Mouse (Mus musculus) cerebellum, adult 9-10 months (tissue): Measurements from ENCODE around the gene Rad51b.

Experiments
- DNase-seq: peaks from one replicate; pipeline ENCODE4 v3.0.0; 2022

Gene Rad51b

DNA sequence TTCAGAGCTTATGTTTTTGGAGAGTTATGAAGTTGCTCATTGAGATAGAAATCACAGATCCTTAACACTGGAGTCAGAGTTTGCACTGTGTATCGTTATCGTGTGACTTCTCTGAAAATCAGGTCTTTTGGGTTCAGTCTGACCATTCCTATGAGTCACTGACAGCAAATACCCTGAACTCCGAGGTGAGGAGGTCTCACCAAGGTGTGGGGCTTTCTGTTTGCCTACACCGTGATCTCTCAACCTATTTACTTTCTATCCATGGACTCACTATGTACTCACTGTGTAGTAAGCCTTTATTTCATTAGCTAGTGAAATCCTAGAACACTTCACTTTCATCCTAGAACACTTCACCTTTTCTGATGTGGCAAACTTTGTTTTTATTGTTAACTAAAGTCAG lies 34.6 kb downstream of the Rad51b start:
- no peak for DNase-seq

DNA sequence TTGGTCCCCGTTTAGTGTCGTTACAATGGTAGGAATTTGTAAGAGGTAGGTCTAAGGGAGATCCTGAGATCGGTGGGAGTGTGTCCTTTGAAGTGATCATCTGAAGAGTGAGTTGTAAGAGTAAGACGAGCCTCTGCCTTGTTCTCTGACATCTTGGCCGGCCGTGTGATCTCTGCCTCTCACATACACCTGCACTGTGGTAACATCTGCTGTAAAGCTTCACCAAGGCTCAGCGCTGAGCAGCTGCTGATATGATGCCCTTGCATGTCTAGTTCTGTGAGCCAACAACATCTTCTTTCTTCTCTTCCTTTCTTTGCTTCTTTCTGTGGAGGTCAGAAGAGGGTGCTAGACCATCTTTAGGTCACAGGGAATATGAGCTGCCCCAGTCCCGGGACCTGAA lies 41.7 kb downstream of the Rad51b start:
- DNase-seq: no peak

DNA sequence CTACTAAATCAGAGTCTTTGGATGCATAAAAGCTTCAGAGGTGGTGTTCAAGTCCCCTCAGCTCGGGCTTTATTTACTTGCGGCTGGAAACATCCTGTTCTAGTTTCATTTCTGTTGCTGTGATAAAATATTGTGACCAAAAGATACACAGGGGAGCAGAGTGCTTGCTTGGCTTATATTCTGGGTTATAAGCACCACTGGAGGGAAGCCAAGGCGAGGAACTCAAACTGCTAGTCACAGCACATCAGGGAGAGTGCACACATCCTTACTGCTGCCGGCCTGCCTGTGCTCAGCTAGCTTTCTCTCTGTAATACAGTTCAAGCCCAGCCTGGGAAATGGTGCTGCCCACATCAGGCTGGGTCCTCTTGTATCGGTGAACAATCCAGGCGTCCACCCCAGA lies 43.4 kb downstream of the Rad51b start:
- DNase-seq: no peak

DNA sequence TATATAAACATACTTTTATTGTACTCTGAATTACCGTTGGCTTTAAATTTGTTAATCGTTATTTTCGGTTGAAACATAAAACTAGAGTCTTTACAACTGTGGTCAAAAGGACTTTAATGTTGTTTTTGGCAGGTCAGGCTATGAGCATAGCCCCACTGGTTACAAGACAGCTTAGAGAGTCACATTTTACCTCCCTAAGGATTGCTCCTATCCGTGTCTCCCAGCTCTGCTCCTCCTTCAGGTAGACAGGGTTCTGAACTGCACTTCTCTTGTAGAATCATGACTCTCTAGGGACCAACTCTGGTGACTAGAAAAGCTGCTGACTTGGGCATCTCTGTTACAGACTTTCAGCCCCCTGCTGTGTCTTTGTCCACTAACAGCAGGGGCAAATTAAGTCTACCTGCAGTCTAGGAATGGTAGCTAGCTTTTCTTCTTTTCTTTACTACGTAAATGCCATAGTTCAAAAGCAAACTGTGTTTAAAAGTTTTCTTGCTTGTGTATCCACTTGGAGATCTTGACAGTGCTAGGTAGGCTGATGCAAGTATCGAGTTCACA lies 44.3 kb downstream of the Rad51b start:
- DNase-seq: no peak

DNA sequence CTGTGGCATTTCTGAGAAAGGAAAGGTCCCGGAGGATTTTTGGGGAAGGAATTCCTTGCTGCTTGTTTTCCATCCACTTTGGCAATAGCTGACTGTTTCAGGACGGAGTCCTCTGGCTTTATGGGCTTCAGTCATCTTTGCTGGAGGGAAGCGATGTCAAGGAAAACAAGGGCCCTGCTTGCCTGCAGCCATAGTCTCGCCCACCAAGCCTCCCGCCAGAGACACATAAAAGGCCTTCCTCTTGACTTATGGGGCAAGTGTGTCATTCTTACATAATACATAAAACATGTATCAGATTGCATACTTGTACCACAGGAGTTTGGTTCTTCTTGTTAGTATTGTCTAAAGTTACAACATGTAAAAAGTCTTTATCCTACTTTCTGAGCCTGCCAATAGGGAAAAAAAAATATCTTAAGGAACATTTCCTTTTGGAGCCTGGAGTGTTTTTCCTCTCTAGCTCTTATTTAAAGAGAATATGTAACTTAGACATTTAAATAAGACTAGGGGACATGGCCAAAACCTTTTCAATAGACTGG lies 49.2 kb downstream of the Rad51b start:
- DNase-seq: no peak

DNA sequence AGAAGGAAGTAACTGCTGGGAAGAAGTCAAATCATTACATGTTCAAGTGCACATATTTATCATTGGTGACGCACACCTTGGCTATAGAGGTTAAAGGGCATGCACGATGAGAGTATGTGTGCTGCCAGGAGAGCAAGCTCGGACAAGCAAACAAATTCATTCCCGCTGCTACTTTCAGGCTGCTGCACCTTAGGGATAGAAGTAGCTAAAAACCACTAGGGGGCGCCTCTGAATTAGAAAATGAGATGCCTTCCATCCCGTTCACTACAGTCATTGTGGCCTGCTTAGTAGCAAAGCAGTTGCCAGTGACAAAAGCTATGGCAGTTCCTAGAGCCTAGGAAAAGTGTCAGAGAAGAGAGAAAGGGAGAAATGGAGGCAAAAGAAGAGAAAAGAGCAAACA lies 50.6 kb downstream of the Rad51b start:
- DNase-seq: peak; percentile 72

DNA sequence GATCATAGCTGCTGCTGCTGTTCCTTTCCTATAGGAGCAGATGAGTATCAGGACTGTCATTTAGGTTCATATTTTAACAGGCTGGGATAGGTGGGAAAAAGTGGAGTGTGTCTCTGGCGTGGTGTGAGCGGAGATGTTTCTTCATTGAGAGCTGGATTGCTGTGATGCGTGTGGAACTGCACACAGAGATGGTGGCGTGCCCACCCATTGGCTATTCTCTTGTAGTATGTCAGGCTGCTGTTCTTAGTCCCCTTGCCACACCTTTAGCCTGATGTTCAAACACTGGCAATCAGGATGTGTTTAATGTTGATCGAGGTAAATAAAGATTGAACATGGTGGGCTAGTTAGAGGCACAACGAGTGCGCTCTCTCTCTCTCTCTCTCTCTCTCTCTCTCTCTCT lies 54.4 kb downstream of the Rad51b start:
- DNase-seq: no peak

DNA sequence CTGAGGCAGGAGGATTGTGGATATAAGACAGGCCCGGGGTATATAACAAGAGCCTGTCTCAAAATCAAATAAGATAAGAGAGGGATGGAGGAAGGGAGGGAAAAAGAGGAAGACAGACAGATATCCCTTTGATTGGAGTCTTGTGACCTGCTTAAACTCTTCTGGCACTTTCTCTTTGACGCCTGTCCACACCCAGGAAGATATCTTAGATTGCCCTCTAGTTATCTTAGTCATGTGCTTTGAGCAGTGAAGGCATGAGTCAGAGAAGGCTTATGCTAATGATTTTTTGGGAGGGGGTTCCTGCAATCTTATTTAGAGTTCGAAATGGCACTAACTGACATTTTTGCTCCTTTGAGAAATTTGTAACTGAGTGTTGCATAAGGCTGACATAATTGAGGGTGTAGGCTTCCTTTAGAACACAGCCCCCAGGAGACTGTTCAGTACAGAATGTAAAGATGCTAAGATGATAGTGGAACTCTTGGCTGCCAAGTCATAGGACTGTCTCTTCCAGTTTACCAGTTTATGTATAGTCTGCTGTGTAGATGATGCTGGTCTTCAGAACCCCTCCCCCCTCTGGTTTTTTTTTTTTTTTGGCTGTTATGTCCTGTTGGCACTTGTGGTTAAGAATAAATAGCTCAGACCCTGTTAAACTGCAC lies 55.1 kb downstream of the Rad51b start:
- DNase-seq: no peak

DNA sequence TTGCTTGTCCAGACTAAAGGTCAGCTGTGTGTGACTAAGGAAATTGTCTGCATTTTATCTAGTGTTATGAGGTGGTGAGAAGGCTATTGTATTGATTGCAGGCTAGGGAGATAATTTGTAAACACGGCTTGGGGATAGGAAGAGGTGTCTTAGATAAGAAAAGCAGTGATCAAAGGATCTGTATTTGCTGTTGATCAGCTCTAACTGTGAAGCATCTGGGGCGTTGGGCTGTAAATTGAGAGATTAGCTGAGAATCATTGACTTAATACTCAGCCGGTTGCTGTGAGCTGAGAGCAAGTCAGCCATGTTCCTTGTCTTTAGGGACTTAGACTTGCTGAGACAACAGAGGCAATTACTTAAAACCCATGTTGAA lies 55.6 kb downstream of the Rad51b start:
- DNase-seq: no peak

DNA sequence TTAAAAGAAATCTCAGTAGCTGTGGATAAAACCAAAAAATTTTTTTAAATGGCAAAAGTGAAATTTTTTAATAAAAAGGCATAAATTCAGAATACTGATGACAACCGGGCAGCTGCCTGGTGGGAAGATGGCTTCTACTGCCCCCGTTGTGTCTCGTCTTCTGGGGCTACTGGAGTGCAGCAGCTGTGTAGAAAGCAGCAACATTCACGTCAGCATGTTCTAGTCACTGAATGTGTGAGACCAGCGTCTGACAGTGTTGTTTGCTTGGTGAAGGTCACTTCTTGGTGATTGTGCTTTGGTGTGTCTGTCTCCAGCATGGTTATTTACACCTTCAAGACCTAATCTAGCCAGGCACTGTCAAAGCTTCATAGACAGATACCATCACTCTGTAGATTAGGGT lies 56.3 kb downstream of the Rad51b start:
- DNase-seq: no peak

DNA sequence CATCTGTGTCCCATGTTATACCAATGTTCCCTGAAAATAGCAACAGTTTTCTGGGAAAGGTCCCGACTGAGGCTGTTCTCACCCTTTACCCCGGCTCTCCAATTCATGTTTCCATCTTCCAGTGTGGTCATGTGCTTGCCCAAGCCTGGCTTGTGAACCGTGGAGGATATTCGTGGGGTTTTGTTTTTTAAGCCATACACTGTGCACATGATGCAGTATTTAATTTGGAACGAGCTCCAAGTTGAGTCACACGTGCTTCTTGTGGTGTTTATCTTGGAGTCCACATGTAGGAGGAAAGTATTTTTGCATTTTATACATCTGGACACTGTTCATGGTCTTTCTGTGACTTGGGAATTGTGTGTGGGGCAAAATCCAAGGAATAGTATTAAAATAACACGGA lies 57.5 kb downstream of the Rad51b start:
- no peak for DNase-seq

DNA sequence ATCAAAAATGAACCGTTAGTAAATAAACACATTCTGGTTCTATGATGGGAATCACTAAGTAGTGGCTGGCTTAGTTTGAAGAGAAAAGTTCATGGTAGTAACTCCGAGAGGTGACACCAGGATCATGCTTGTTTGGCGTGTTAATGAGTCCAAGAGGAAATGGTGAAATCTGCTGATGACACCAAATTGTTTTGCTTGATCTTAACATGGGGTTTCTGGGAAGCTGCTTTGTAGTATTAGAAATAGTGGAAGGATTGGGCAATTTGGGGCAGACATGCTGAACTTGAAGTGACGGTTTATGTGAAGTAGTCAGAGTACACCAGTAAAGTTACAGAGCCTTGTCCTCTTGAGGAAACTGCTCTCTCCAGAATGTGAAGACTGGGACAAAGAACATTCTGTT lies 59.1 kb downstream of the Rad51b start:
- no peak for DNase-seq

DNA sequence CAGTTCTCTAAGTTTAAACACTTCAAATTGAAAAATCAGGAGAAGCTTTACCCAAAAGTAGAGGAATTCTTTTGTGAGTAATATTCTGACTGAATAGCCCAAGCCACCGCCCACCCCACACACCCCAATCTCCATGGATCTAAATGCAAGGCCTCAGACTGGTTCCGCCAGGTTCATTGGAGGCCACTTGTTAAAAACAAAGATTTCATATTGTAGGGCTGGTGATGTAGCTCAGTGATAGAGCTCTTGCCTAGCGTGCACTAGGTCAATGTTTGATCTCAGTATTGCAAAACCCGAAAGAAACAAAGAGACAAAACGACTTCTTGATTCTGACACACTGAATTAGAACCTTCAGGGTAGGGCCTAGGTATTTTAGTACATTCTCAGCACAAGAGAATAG lies 60.5 kb downstream of the Rad51b start:
- DNase-seq: no peak

DNA sequence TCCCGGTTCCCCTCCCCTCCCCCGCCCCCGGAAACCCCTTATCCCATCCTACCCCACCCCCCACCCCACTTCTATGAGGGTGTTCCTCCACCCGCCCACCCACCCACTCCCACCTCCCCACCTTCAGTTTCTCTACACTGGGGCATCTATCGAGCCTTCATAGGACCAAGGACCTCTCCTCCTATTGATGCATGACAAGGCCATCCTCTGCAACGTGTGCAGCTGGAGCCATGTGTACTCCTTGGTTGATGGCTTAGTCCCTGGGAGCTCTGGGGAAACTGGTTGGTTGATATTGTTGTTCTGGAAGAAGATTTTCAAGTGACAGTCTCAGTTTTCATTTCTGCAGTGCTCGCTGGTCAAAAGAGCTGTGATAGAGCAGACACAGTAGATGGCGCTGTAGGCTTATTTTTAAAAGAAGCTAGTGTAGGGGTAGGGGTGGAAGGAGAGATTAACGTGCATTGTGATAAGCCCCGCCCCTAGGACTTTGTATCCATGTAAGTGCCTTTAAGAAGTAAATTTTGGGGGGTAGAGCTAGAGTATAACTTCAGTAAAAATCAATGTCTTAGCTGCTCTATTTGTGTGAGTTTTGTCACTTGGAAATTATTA lies 61.6 kb downstream of the Rad51b start:
- DNase-seq: peak; percentile 58

DNA sequence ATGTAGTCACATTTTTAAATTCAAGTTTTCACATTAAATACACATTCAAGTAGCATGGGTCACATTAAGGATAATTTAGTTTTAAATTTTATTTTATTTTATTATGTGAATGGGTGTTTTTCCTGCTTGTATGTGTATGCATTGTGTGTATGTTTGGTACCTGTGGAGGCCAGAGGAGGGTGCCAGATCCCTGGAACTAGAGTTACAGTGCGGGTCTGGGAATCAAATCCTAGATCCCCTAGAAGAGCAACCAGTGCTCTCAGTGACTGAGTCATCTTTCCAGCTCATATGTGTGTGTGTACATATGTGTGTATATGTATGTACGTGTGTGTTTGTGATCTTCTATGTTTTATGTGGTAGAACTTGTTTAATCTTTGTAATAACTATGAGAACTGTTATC lies 62.3 kb downstream of the Rad51b start:
- no peak for DNase-seq

DNA sequence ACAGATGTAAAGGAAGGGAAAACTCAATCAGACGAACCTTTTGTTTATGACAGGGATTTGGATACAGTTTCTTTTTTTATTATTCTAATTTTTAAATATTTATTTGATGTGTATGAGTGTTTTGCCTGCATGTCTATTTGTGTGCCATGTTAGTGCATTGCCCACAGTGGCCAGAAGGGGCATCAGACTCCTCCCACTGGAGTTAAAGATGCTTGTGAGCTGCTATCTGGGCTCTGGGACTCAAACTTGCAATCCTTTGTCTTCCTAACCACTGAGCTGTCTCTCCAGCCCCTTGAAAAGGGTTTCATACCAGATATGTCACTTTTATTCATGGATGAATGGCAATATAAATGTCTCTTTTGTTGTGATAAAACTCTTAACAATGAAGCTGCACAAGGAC lies 65.1 kb downstream of the Rad51b start:
- no peak for DNase-seq

DNA sequence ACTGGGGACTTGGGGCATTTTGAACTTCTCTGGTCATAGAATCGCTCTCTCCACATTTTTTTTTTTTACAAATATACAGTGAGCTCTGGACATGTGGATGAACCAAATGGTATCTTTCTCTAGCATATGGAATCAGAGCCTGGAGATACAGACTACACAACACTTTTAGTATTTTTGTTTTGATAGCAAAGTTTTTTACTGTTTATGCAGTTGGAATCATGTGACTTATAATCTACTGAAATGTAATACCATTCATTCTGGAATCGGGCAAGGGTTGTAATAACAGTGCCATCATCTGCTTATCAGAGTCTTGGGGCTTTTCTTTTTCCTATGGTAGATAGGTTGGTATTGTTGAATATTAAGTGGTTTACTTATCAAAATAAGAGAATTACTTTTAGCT lies 67.2 kb downstream of the Rad51b start:
- DNase-seq: no peak

DNA sequence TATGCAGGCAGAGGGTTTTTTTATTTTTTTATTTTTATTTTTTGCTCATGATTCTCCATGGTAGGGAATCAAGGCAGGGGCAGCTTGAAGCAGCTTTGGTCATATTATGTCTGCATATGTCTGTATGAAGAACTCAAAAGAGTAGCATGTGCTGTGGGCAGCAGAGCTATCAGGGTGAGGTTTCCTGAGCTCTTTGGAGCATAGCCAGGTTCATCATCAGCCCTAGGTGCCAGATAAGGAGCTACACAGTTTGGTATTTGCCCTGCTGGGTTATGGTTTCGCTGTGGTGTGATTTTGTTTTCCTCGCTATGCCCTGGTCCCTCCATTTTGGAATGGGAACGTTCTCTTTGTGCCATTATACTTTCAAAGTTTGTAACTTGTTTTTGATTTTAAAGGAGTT lies 71.7 kb downstream of the Rad51b start:
- DNase-seq: no peak

DNA sequence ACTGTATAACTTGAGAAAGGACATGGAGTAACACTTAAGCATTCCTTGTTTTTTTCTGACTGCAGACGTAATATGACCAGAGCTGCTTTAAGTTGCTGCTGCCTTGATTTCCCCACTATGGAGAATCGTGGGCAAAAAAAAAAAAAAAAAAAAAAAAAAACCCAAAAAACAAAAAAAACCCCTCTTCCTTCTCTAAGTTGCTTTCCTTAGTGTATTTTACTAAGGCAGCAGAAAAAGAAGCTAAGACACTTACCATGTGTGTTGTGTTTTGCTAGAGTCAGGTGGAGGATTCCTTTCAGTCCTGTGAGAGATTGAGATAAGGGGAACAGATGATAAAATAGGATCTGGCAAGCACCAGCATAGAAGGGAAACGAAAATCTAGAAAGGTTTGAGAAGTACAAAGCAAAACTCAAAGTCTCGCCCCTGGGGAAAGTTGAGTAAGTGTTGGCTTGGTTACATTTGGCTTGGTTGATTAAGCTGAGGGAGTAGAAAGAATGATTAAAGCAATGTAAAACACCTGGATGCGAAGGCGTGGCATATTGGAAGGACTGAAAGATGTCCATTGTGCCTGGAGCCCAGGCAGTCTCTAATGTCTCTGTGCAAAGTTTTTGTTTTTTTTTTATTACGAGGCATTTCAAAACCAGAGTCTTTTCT lies 72.6 kb downstream of the Rad51b start:
- no peak for DNase-seq

DNA sequence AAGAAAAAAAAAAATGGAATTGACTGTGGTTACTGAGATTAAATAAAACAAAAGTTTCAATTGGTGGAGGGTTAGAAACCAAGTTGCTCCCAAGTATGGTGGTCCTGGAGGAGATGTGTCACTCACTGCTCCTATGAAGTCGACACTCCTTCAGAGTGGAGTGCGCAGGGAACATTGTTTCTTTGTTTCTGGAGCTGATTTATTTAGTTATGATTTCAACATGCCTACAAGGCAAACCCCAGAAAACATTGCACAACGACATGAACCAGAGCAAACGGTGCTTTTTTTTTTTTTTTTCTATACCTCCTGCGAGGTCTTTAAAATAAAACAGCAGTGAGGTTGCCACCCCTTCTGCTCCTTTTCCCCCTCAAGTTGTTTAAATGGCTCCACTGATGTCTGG lies 75.6 kb downstream of the Rad51b start:
- DNase-seq: no peak

DNA sequence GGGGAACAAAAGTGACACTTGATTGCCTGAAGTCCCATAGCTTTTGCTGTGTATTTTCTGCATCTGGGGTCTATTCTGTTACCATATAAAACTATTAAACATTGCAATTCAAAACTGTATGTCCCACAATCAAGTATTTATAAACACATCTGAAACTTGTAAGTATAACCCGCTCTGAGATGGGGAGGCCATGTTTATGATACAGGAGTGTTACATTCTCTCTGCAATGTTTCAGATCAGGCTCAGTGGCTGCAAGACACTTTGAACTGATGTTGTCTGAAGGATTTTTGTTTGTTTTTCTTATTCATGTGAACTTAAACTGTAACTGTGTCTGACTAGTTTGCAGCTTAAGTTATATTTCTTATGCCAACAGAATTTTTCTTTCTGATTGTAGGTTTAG lies 80.3 kb downstream of the Rad51b start:
- no peak for DNase-seq

DNA sequence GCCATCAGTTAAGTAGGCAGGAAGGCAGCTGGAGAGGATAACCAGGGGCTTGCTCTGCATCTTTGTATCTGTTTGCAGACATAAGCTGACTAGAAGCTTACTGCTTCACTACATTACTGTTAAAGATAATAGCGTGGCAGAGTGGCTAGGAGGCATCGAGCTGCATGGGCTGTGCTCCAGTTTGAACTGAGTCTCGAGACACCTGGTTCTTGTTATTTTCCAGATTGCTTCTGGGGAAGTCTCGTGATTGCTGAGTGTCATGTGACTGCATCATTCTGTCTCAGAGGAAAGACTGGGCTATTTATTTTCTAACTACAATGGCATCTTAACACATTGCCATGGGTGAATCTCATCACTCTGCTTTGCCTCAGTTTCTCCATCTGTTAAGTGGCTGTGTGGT lies 80.8 kb downstream of the Rad51b start:
- no peak for DNase-seq

DNA sequence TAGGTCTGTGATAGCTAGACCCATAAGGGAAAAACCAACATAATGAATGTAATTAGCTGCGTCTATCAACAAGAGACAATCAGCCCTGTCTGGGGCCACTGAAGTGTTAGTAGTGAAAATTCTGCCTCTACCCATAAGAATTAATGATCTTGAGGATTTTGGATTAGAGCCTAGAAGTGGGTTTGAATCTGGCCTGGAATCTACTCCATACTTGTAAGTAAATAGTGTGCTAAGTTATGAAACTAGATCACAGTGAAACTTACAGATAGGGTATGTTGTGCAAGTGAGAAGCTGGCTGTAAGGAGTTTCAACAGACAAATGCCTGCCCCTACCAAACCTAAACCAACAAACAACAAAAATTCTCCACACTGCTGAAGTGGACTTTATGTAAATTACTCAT lies 83.1 kb downstream of the Rad51b start:
- no peak for DNase-seq

DNA sequence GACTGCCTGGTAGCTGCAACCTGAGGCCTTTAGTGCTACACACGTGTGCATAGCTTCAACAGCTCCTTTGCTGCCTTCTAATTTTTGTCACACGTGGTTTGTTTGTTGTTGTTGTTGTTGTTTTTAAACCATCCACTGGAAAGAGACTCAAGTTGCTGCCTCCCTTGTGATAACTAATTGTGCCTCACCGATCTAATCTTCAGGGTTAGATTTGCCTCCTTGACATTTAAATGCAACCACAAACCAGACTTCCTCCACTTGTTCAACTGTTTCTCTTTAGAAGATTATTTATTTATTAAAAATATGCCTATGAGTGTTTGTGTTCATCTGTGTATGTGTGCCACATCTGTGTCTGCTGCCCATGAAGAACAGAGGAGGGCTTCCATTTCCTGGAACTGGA lies 84.4 kb downstream of the Rad51b start:
- DNase-seq: no peak
